Mouse (Mus musculus): ENCODE measurements at regions not wholly inside any gene's neighbourhood (a gene's known extent, or its start where the extent isn't known, plus 50 kb on each side); places are given as distances from the start of the nearest gene placed in this dataset.

GRCm38 (mm10) chr5:54181327-54181863 is 183.1 kb downstream of the Stim2 start:
- TF ChIP-seq POLR2A (IDR thresholded peaks at IDR 0.05; ENCODE audit: low read depth, low read length) = no peak
- no peak for TF ChIP-seq CTCF (IDR thresholded peaks at IDR 0.05; ENCODE audit: borderline replicate concordance, insufficient read depth, low read length)

Measured in embryonic fibroblast, embryonic 13.5 days (primary cell).